Mouse (Mus musculus): Measurements from ENCODE around the gene Tipin.

GRCm38 (mm10) chr9:64232257-64232957, 49.0 kb upstream of the Tipin start:
- TF ChIP-seq CTCF (IDR thresholded peaks at IDR 0.05; ENCODE audit: low read depth), result no peak
- no peak for TF ChIP-seq EP300 (IDR thresholded peaks at IDR 0.05; ENCODE audit: low read depth)

All from liver, postnatal 0 days (tissue).